Mouse (Mus musculus) hindbrain, embryonic 10.5 days (tissue): Measurements from ENCODE around the gene Eln. TPM values are rescaled to one million over a fixed set of nuclear protein-coding genes. Genes with fewer than 3 reads are reported as not detected.

Experiments
- DNase-seq: peaks from one replicate; pipeline ENCODE4 v3.0.0-alpha.2; 2017; ENCODE audit warnings: low spot score
- H3K27ac ChIP-seq: fragments of 300-500 bp; sonication (generic); 2 replicates; pipeline ENCODE4 v1.5.1; 2016; ENCODE audit warnings: mild to moderate bottlenecking, moderate library complexity
- H3K27me3 ChIP-seq: fragments of 300-500 bp; sonication (generic); 2 replicates; pipeline ENCODE4 v1.6.1; 2016; ENCODE audit warnings: mild to moderate bottlenecking; ENCODE audit not compliant: poor library complexity, insufficient read depth, severe bottlenecking
- H3K36me3 ChIP-seq: fragments of 300-500 bp; sonication (generic); 2 replicates; pipeline ENCODE4 v1.6.1; 2016; ENCODE audit warnings: mild to moderate bottlenecking, moderate library complexity
- H3K4me1 ChIP-seq: fragments of 300-500 bp; sonication (generic); replicated peaks from 2 replicates; pipeline ENCODE4 v1.6.1; 2016; ENCODE audit warnings: mild to moderate bottlenecking
- H3K4me3 ChIP-seq: fragments of 300-500 bp; sonication (generic); 2 replicates; pipeline ENCODE4 v1.5.1; 2016; ENCODE audit warnings: mild to moderate bottlenecking, moderate library complexity
- H3K9me3 ChIP-seq: fragments of 300-500 bp; sonication (generic); 2 replicates; pipeline ENCODE4 v1.6.1; 2016; ENCODE audit warnings: mild to moderate bottlenecking, moderate library complexity
- WGBS: fragments of 180-500 bp; shearing (Covaris S2); methylation state at CpG from one replicate; pipeline ENCODE4 v1.1.7; 2016; 5-methylcytosine and 5-hydroxymethylcytosine counted together
- polyA plus RNA-seq: library from polyadenylated mRNA; unstranded; fragments of >200 nt; fragmentation: Nextera tagmentation; extraction: Ambion mirVana; gene quantifications from 2 replicates; pipeline ENCODE4 v1.2.1, GENCODE M21; 2016

Eln gene
- polyA plus RNA-seq, 1 experiment from 2014 or later, result 2.3 TPM

GRCm38 (mm10) chr5:134761409-134762124 lies 14.4 kb upstream of the Eln start:
- WGBS, result 78% methylated on average over 18 of the region's 18 CpGs
- no peaks in the 10 kb centered on the region for H3K9me3 ChIP-seq

GRCm38 (mm10) chr5:134756031-134756430 lies 8.9 kb upstream of the Eln start:
- no peaks in the 10 kb centered on the region for H3K36me3 ChIP-seq
- H3K4me1 ChIP-seq, result peaks cover 3% of the 10 kb centered on the region; the same call in 1 of the 2 replicates
- H3K27ac ChIP-seq, result no peak overlapping the region
- no peak for DNase-seq
- peaks cover 22% of the 10 kb centered on the region for H3K27me3 ChIP-seq
- H3K9me3 ChIP-seq, result no peaks in the 10 kb centered on the region
- WGBS, result 30% methylated on average over 13 of the region's 13 CpGs
- no peak overlapping the region for H3K4me3 ChIP-seq

More at GRCm38 (mm10) chr5:134761409-134762124, 14.4 kb upstream of the Eln start:
- no peaks in the 10 kb centered on the region; the same call in 1 of the 2 replicates for H3K4me1 ChIP-seq
- no peak for DNase-seq
- H3K36me3 ChIP-seq, result no peaks in the 10 kb centered on the region
- no peak overlapping the region for H3K4me3 ChIP-seq
- H3K27me3 ChIP-seq, result no peaks in the 10 kb centered on the region
- no peak overlapping the region for H3K27ac ChIP-seq

- no peaks in the 10 kb centered on the region for H3K36me3 ChIP-seq
- no peak overlapping the region for H3K27ac ChIP-seq
- no peaks in the 10 kb centered on the region for H3K9me3 ChIP-seq
- WGBS, result 53% methylated on average over 10 of the region's 10 CpGs
- H3K4me3 ChIP-seq, result no peak overlapping the region
- H3K27me3 ChIP-seq, result peaks cover 29% of the 10 kb centered on the region
- no peak for DNase-seq
- H3K4me1 ChIP-seq, result peaks cover 3% of the 10 kb centered on the region; the same call in 1 of the 2 replicates
These were observed 7.0 kb upstream of the Eln start for GRCm38 (mm10) chr5:134754096-134754495.

GRCm38 (mm10) chr5:134750469-134750868 lies 3.3 kb upstream of the Eln start:
- Histone ChIP-seq H3K36me3 (no peaks in the 10 kb centered on the region), H3K4me3 (no peak overlapping the region), H3K4me1 (peaks cover 20% of the 10 kb centered on the region), H3K9me3 (no peaks in the 10 kb centered on the region), H3K27ac (no peak overlapping the region), H3K27me3 (peaks cover 46% of the 10 kb centered on the region)
- no peak for DNase-seq
- WGBS, result 90% methylated on average over 7 of the region's 7 CpGs

GRCm38 (mm10) chr5:134747947-134748618 lies 960 bp upstream of the Eln start:
- peak; percentile 60 for DNase-seq

GRCm38 (mm10) chr5:134747512-134747893 lies 380 bp upstream of the Eln start:
- Histone ChIP-seq H3K9me3 (no peaks in the 10 kb centered on the region), H3K4me1 (peaks cover 25% of the 10 kb centered on the region), H3K4me3 (peak overlapping the region; percentile 52), H3K27ac (peak overlapping the region; percentile 82), H3K36me3 (no peaks in the 10 kb centered on the region), H3K27me3 (peaks cover 59% of the 10 kb centered on the region)
- DNase-seq, result no peak
- 7% methylated on average over 5 of the region's 11 CpGs for WGBS

More at GRCm38 (mm10) chr5:134747947-134748618, 960 bp upstream of the Eln start:
- no peaks in the 10 kb centered on the region for H3K9me3 ChIP-seq
- peaks cover 53% of the 10 kb centered on the region for H3K27me3 ChIP-seq
- peaks cover 24% of the 10 kb centered on the region for H3K4me1 ChIP-seq
- H3K36me3 ChIP-seq, result no peaks in the 10 kb centered on the region
- no peak overlapping the region for H3K4me3 ChIP-seq
- H3K27ac ChIP-seq, result peak overlapping the region; percentile 82; the same call in 1 of the 2 replicates
- WGBS, result 52% methylated on average over 6 of the region's 6 CpGs

- Histone ChIP-seq H3K4me3 (no peak overlapping the region), H3K36me3 (no peaks in the 10 kb centered on the region), H3K9me3 (no peaks in the 10 kb centered on the region), H3K4me1 (peaks cover 35% of the 10 kb centered on the region), H3K27ac (no peak overlapping the region), H3K27me3 (peaks cover 66% of the 10 kb centered on the region)
- 85% methylated on average over 10 of the region's 10 CpGs for WGBS
- no peak for DNase-seq
These were observed 922 bp downstream of the Eln start for GRCm38 (mm10) chr5:134746201-134746600.

- no peak for DNase-seq
- H3K9me3 ChIP-seq, result no peaks in the 10 kb centered on the region
- H3K27ac ChIP-seq, result no peak overlapping the region
- H3K4me1 ChIP-seq, result peaks cover 39% of the 10 kb centered on the region
- no peak overlapping the region for H3K4me3 ChIP-seq
- H3K27me3 ChIP-seq, result peaks cover 69% of the 10 kb centered on the region
- WGBS, result 88% methylated on average over 3 of the region's 3 CpGs
- H3K36me3 ChIP-seq, result no peaks in the 10 kb centered on the region
These were observed 1.3 kb downstream of the Eln start for GRCm38 (mm10) chr5:134745801-134746200.

- Histone ChIP-seq H3K27me3 (peaks cover 69% of the 10 kb centered on the region), H3K4me3 (no peak overlapping the region), H3K9me3 (no peaks in the 10 kb centered on the region), H3K4me1 (peaks cover 47% of the 10 kb centered on the region), H3K27ac (no peak overlapping the region), H3K36me3 (no peaks in the 10 kb centered on the region)
- 89% methylated on average over 3 of the region's 3 CpGs for WGBS
- no peak for DNase-seq
These were observed 2.1 kb downstream of the Eln start for GRCm38 (mm10) chr5:134745000-134745399.

- no peaks in the 10 kb centered on the region for H3K9me3 ChIP-seq
- no peaks in the 10 kb centered on the region for H3K36me3 ChIP-seq
- WGBS, result 59% methylated on average over 12 of the region's 12 CpGs
- no peak overlapping the region for H3K4me3 ChIP-seq
- H3K27ac ChIP-seq, result no peak overlapping the region
- H3K4me1 ChIP-seq, result peaks cover 50% of the 10 kb centered on the region
- no peak for DNase-seq
- H3K27me3 ChIP-seq, result peaks cover 62% of the 10 kb centered on the region
These were observed 3.1 kb downstream of the Eln start for GRCm38 (mm10) chr5:134743991-134744390.

- Histone ChIP-seq H3K27me3 (peaks cover 54% of the 10 kb centered on the region), H3K4me1 (peaks cover 39% of the 10 kb centered on the region), H3K27ac (peak overlapping the region; percentile 17; the same call in 1 of the 2 replicates), H3K9me3 (no peaks in the 10 kb centered on the region), H3K4me3 (peak overlapping the region; percentile 32), H3K36me3 (no peaks in the 10 kb centered on the region)
- 10% methylated on average over 19 of the region's 19 CpGs for WGBS
- DNase-seq, result peak; percentile 15
These were observed 4.8 kb downstream of the Eln start for GRCm38 (mm10) chr5:134742221-134742795.

- Histone ChIP-seq H3K36me3 (no peaks in the 10 kb centered on the region), H3K9me3 (no peaks in the 10 kb centered on the region), H3K27ac (peak overlapping the region; percentile 30; the same call in 1 of the 2 replicates), H3K4me3 (no peak overlapping the region), H3K27me3 (peaks cover 38% of the 10 kb centered on the region), H3K4me1 (peaks cover 30% of the 10 kb centered on the region)
- DNase-seq, result peak; percentile 27
- 55% methylated on average over 11 of the region's 11 CpGs for whole genome bisulfite sequencing
These were observed 6.4 kb downstream of the Eln start for GRCm38 (mm10) chr5:134740501-134741341.
